ENCODE assay signal across 27 mouse cellular contexts in genomic region chr7:139445621-139446020, GRCm38 (mm10). TPM values are rescaled to one million over a fixed set of nuclear protein-coding genes. Genes with fewer than 3 reads are reported as not detected.
DNase-seq lines count a peak whose midpoint lies in the region; ATAC-seq and TF ChIP-seq lines count a peak whose summit lies in the region.
"Had no signal": no experiment of that assay in that cellular context is flagged by ENCODE, and none has a peak within 500 bp of the region (broad histone marks: within the 10 kb centered on the region; RNA-seq: fewer than 3 reads in every experiment).

No protein-coding gene starts in this region.

- TF ChIP-seq CTCF in heart, adult 2 months (IDR thresholded peaks at IDR 0.05) = no peak
- no peak for TF ChIP-seq CTCF in heart, postnatal 0 days (IDR thresholded peaks at IDR 0.05; ENCODE audit: low read depth)

- no peak overlapping the region for H3K4me2 ChIP-seq in heart, postnatal 0 days (ENCODE audit: low read depth, low read length)
- H3K4me2 ChIP-seq: embryonic facial prominence, embryonic 15.5 days; forebrain, embryonic 13.5 days; hindbrain, embryonic 13.5 days; limb, embryonic 13.5 days; liver, embryonic 13.5 days; stomach, embryonic 15.5 days had no signal

- no peak for ATAC-seq in megakaryocyte, adult 5-6 weeks (ENCODE audit: poor library complexity, severe bottlenecking)
- peak; percentile 43; the same call in 1 of the 2 replicates for ATAC-seq in heart, postnatal 0 days (ENCODE audit: insufficient read depth, low read depth)
- ATAC-seq: forebrain, embryonic 13.5 days; intestine, embryonic 16.5 days; lung, postnatal 0 days had no signal

- H3K36me3 ChIP-seq in heart, adult 2 months (ENCODE audit: control insufficient read depth, insufficient read depth, low read length) = peaks cover 9% of the 10 kb centered on the region; the same call in 1 of the 2 replicates
- peaks cover 50% of the 10 kb centered on the region for H3K36me3 ChIP-seq in megakaryocyte, embryonic 14.5 days (replicated peaks; ENCODE audit: low read length)
- H3K36me3 ChIP-seq in heart, postnatal 0 days (replicated peaks; ENCODE audit: control insufficient read depth, insufficient read depth, low read length) = no peaks in the 10 kb centered on the region
- H3K36me3 ChIP-seq: embryonic facial prominence, embryonic 10.5 days; embryonic facial prominence, embryonic 15.5 days; hindbrain, embryonic 13.5 days; limb, embryonic 13.5 days; liver, embryonic 13.5 days; stomach, embryonic 15.5 days had no signal

- peak in 1 of 2 experiments; percentile 32 for DNase-seq in heart, adult 2 months
- no peak for DNase-seq in heart, postnatal 25 days (ENCODE audit: low spot score)
- no peak for DNase-seq in heart, postnatal 0 days (ENCODE audit: low spot score)
- DNase-seq in retina, embryonic 14.5 days (ENCODE audit: low spot score) = peak; percentile 58
- DNase-seq in layer of hippocampus, postnatal 10 days (ENCODE audit: low spot score in 2 of 2) = no peak
- DNase-seq: adrenal gland, postnatal 36 days; B cell, adult 2 months; cerebellum, postnatal 25 days; gastrocnemius, postnatal 14 days; kidney, adult 8-10 months; kidney, postnatal 4 days; liver, embryonic 13.5 days; lung, adult 18-20 months; lung, postnatal 4 days; midbrain, embryonic 14.5 days; right cerebral cortex, postnatal 25 days had no signal

- intact Hi-C loops in heart, adult 2 months (cut with DNase I) = loop anchor here (2.0 kb wide), 1 partner anchor 19 kb away; no protein-coding TSS in a partner anchor
- intact Hi-C loops in heart, postnatal 25 days (cut with DNase I) = no loop called here

- no peaks in the 10 kb centered on the region for H3K9me3 ChIP-seq in megakaryocyte, embryonic 14.5 days
- no peaks in the 10 kb centered on the region for H3K9me3 ChIP-seq in heart, postnatal 0 days (replicated peaks; ENCODE audit: control insufficient read depth, low read length)
- H3K9me3 ChIP-seq: embryonic facial prominence, embryonic 10.5 days; embryonic facial prominence, embryonic 15.5 days; forebrain, embryonic 13.5 days; hindbrain, embryonic 13.5 days; limb, embryonic 13.5 days; liver, embryonic 13.5 days; stomach, embryonic 15.5 days had no signal

- no peak for TF ChIP-seq EP300 in heart, adult 2 months (IDR thresholded peaks at IDR 0.05; ENCODE audit: insufficient read depth, low read depth, low read length)
- no peak for TF ChIP-seq EP300 in heart, postnatal 0 days (IDR thresholded peaks at IDR 0.05; ENCODE audit: low read depth)

- WGBS in heart, adult 2 months = 43% methylated on average over 8 of the region's 8 CpGs
- WGBS in heart, postnatal 0 days = 36% methylated on average over 8 of the region's 8 CpGs

- peaks cover 11% of the 10 kb centered on the region for H3K79me2 ChIP-seq in heart, adult 2 months (replicated peaks; ENCODE audit: control insufficient read depth, insufficient read depth, low read length)

- H3K4me1 ChIP-seq in heart, adult 2 months (ENCODE audit: control insufficient read depth, insufficient read depth, low read length) = peaks cover 37% of the 10 kb centered on the region
- peaks cover 91% of the 10 kb centered on the region for H3K4me1 ChIP-seq in megakaryocyte, embryonic 14.5 days
- peaks cover 49% of the 10 kb centered on the region for H3K4me1 ChIP-seq in heart, postnatal 0 days (ENCODE audit: control insufficient read depth, insufficient read depth)

- H3K4me3 ChIP-seq in heart, adult 2 months = no peak overlapping the region
- peak overlapping the region; percentile 2 for H3K4me3 ChIP-seq in megakaryocyte, embryonic 14.5 days (replicated peaks)
- no peak overlapping the region for H3K4me3 ChIP-seq in heart, postnatal 0 days (ENCODE audit: low read depth, low read length)
- H3K4me3 ChIP-seq: embryonic facial prominence, embryonic 10.5 days; embryonic facial prominence, embryonic 15.5 days; forebrain, embryonic 13.5 days; hindbrain, embryonic 13.5 days; limb, embryonic 13.5 days; liver, embryonic 13.5 days; stomach, embryonic 15.5 days had no signal

- H3K9ac ChIP-seq in heart, adult 2 months (ENCODE audit: low read depth, low read length) = peak overlapping the region; percentile 44; the same call in 1 of the 2 replicates
- H3K9ac ChIP-seq in heart, postnatal 0 days (replicated peaks; ENCODE audit: low read depth, low read length) = no peak overlapping the region
- H3K9ac ChIP-seq: embryonic facial prominence, embryonic 15.5 days; forebrain, embryonic 13.5 days; hindbrain, embryonic 13.5 days; limb, embryonic 13.5 days; liver, embryonic 13.5 days; stomach, embryonic 15.5 days had no signal

- no peaks in the 10 kb centered on the region for H3K27me3 ChIP-seq in heart, adult 2 months (ENCODE audit: control insufficient read depth, insufficient read depth, low read length)
- no peaks in the 10 kb centered on the region for H3K27me3 ChIP-seq in megakaryocyte, embryonic 14.5 days (replicated peaks)
- no peaks in the 10 kb centered on the region for H3K27me3 ChIP-seq in heart, postnatal 0 days (ENCODE audit: control insufficient read depth, insufficient read depth, low read length)
- H3K27me3 ChIP-seq: embryonic facial prominence, embryonic 15.5 days; forebrain, embryonic 13.5 days; hindbrain, embryonic 13.5 days; limb, embryonic 13.5 days; liver, embryonic 13.5 days; stomach, embryonic 15.5 days had no signal

- no peak for TF ChIP-seq POLR2A in heart, adult 2 months (IDR thresholded peaks at IDR 0.05; ENCODE audit: insufficient read depth, low read depth, low read length)

- peak overlapping the region; percentile 36; the same call in 1 of the 2 replicates for H3K27ac ChIP-seq in heart, adult 2 months
- no peak overlapping the region for H3K27ac ChIP-seq in heart, postnatal 0 days (ENCODE audit: low read depth)
- H3K27ac ChIP-seq: embryonic facial prominence, embryonic 10.5 days; embryonic facial prominence, embryonic 15.5 days; forebrain, embryonic 13.5 days; hindbrain, embryonic 13.5 days; kidney, postnatal 0 days; limb, embryonic 13.5 days; liver, embryonic 13.5 days; stomach, embryonic 15.5 days had no signal

RNA-seq across cellular contexts. Expression of gene Inpp5a, which starts 56.7 kb away (rescaled TPM):
- 100 to 1,000 TPM; 280 to 306 TPM for total RNA-seq in heart, adult 2 months (2021)
- polyA plus RNA-seq in heart, adult 2 months (2012; rRNA removed) = 134 and 195 TPM in 2 replicates
- total RNA-seq in heart, postnatal 25 days (2021) = 100 to 1,000 TPM; 292 to 306 TPM
- polyA plus RNA-seq in megakaryocyte, embryonic 14.5 days (2012; ENCODE audit: insufficient read depth, low replicate concordance) = 95.0 and 304 TPM in 2 replicates
- total RNA-seq in megakaryocyte, adult 5-6 weeks (2015) = 11.4 and 11.9 TPM in 2 replicates
- 7.6 and 10.5 TPM in 2 replicates for total RNA-seq in megakaryocyte, adult 5-6 weeks (2017)
- total RNA-seq in heart, postnatal 0 days (2014; rRNA removed; ENCODE audit: low replicate concordance) = 43.4 and 44.1 TPM in 2 replicates
- 57.9 and 65.2 TPM in 2 replicates for polyA plus RNA-seq in heart, postnatal 0 days (2015; fragmentation: Nextera tagmentation; extraction: Ambion mirVana)
- total RNA-seq in layer of hippocampus, postnatal 10 days (2021) = 10 to 100 TPM; 41.2 to 43.2 TPM
